Mouse (Mus musculus) cerebellum, adult 18-20 months (tissue): ENCODE measurements around the gene Nmi.
A peak's percentile ranks its signal among the peaks of the same experiment; 100 is the strongest.

Experiments used
- DNase-seq, 2 experiments: peaks; one replicate each; pipeline ENCODE4 v3.0.0; 2021

Gene Nmi

DNA sequence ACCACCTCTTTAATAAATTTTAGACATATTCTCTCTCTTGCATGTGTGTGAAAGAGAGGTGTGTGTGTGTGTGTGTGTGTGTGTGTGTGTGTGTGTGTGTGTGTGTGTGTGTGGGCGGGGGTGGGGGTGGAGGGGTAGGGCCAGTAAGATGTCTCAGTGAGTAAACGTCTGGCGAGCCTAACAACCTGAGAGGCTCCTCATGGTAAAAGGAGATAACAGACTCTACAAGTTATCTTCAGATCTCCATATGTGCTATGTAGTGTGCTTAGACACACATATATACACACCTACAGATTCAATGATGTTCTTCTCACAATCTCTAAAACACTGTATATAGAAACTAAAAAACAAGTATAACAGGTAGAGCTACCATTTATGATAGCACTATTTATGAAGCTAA, 34.5 kb downstream of the Nmi start:
- no peak for DNase-seq

DNA sequence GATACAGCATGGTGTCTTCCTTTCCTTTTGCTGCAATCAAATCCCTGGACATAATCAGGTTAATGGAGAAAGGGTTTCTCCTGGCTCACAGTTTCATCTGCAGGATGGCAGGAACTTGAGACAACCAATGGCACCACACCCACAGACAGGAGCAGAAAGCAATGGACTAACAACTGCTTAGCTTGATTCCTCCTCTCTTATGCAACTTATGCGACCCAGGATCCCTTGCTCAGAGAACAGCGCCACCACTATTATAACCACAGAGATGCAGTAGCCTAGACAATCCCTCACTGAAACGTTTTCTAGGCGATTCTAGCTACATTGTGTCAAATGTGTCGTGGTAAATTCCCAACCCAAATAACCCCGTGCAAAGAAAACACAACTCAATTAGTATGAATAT, 36.3 kb downstream of the Nmi start:
- no peak for DNase-seq

GRCm38 (mm10) chr2:51936585-51936984, 36.7 kb downstream of the Nmi start:
- DNase-seq, result no peak

GRCm38 (mm10) chr2:51935921-51936320, 37.4 kb downstream of the Nmi start:
- DNase-seq, result no peak

GRCm38 (mm10) chr2:51934574-51935334, 38.5 kb downstream of the Nmi start, which contains the start of gene Rbm43:
TSS of gene Rbm43 (minus strand) at chr2:51935163.
- DNase-seq, result peak; percentile 79 to 85

- DNase-seq, result peak in 1 of 2 experiments; percentile 14
Observed at GRCm38 (mm10) chr2:51933341-51934134, 39.8 kb downstream of the Nmi start.

DNA sequence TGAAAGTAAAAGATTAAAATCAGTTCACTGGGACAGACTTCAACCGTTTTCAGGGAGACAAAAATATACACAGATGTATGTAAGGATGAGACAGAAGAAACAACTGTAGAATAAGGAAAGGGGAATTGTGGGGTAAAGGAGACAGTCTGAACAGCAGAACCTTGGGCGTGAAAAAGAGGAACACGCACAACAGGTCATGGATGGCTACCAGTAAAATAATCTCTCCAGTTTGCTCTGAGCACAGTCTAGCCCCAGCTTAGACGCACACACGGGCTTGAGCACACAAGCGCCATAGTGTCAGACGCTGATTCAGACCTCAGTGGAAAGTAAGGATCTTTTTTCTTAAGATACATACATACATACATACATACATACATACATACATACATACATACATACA, 42.1 kb downstream of the Nmi start:
- DNase-seq, result no peak

GRCm38 (mm10) chr2:51914944-51915680, 58.2 kb downstream of the Nmi start:
- peak; percentile 77 to 81 for DNase-seq

DNA sequence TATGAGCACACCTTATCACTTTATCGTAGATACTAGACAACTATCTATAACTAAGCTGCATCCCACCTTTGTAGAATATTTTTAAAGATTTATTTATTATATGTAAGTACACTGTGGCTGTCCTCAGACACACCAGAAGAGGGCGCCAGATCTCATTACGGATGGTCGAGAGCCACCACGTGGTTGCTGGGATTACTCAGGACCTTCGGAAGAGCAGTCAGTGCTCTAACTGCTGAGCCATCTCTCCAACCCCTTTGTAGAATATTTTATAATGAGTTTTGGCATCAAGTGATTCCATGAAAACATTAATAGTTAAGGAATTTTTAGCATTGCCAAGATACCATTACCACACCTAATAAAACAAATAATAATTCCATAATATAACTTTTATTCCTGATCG, 58.8 kb downstream of the Nmi start:
- no peak for DNase-seq

DNA sequence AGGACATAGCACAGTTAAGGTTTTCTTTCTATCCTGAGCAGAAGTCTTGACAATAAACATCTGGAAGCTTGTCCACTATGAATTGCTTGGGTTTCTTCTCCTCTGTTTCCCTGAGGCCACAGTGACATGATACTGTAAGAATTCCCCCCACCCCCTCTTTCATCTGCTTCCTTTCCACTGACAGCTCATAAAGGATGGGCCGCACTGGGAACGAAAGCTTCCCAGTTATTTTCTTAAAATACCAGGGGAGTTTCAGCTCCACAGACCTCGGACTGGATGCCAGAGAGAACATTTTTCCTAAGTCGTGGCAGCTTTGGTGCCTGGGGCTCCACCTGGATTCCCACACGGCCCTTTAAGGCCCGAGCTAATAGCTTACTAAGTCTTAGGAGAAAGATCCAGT, 60.6 kb downstream of the Nmi start:
- no peak for DNase-seq

- no peak for DNase-seq
Observed at GRCm38 (mm10) chr2:51911864-51912263, 61.4 kb downstream of the Nmi start.

- DNase-seq, result no peak
Observed at GRCm38 (mm10) chr2:51907538-51908110, 65.7 kb downstream of the Nmi start.

GRCm38 (mm10) chr2:51905637-51906036, 67.7 kb downstream of the Nmi start:
- DNase-seq, result no peak
